Mouse (Mus musculus): ENCODE results near the gene Phc1. TPM values are rescaled to one million over a fixed set of nuclear protein-coding genes. Genes with fewer than 3 reads are reported as not detected.

The Phc1 gene
- total and polyA plus RNA-seq, 3 experiments: 4.6 to 35.9 TPM; not detected in 1

GRCm38 (mm10) chr6:122293796-122294195 lies 46.6 kb downstream of the Phc1 start:
- Histone ChIP-seq H3K9ac (ENCODE audit: control insufficient read depth, low read depth, low read length, poor library complexity, severe bottlenecking) (no peak overlapping the region), H3K36me3 (ENCODE audit: control insufficient read depth in 1 of 2, insufficient read depth in 2 of 2, low read length in 2 of 2) (peaks cover 0 to 27% of the 10 kb centered on the region in 2 experiments; a peak in 2 of 4 replicates), H3K27me3 (ENCODE audit: control insufficient read depth in 1 of 2, insufficient read depth in 2 of 2, low read length in 2 of 2) (no peaks in the 10 kb centered on the region), H3K79me2 (ENCODE audit: control insufficient read depth, insufficient read depth, low read length, poor library complexity) (no peaks in the 10 kb centered on the region), H3K4me3 (ENCODE audit: control insufficient read depth in 1 of 2, insufficient read depth in 1 of 2, low read depth in 2 of 2, low read length in 2 of 2) (no peak overlapping the region), H3K9me3 (replicated peaks; ENCODE audit: insufficient read depth, low read length) (no peaks in the 10 kb centered on the region), H3K27ac (ENCODE audit: control insufficient read depth, low read depth, low read length) (no peak overlapping the region; the same call in 1 of the 2 replicates), H3K4me1 (ENCODE audit: control insufficient read depth in 1 of 2, insufficient read depth in 2 of 2, low read length in 2 of 2) (peaks cover 21 to 39% of the 10 kb centered on the region in 2 experiments)
- no peak for DNase-seq (ENCODE audit: low read depth, low spot score)
- no peak for TF ChIP-seq ETS1 (IDR thresholded peaks at IDR 0.05; ENCODE audit: low read depth, low read length)
- no peak for TF ChIP-seq ZNF384 (IDR thresholded peaks at IDR 0.05; ENCODE audit: low read depth, low read length)
- TF ChIP-seq TBP (IDR thresholded peaks at IDR 0.05; ENCODE audit: low read depth, low read length): no peak
- no peak for TF ChIP-seq CHD2 (IDR thresholded peaks at IDR 0.05; ENCODE audit: low read length)
- TF ChIP-seq SIN3A (IDR thresholded peaks at IDR 0.05; ENCODE audit: low read length): no peak
- no peak for TF ChIP-seq MYC (IDR thresholded peaks at IDR 0.05; ENCODE audit: low read depth, low read length)
- peak; percentile 67; the same call in 1 of the 2 replicates for TF ChIP-seq USF1 (IDR thresholded peaks at IDR 0.05; ENCODE audit: low read depth, low read length)
- TF ChIP-seq HCFC1 (IDR thresholded peaks at IDR 0.05; ENCODE audit: low read depth, low read length): no peak

DNA sequence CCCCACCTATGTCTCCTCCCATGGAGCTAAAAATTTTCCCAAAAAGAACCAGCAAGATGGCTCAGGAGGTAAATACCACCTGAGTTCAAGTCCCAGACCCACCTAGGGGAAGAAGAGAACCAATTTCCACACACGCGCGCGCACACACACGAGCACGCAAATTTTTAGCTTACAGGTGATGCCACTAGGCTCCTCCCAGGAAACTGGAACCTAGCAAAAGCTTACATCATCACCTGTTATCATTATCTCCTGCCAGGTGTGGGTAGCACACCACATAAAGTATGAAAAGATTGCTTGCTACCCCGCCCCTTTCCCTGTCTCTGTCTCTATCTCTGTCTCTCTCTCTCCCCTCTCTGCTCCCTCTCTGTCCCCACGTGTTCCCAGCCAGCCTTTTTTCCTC lies 47.2 kb downstream of the Phc1 start:
- Histone ChIP-seq H3K4me3 (ENCODE audit: control insufficient read depth in 1 of 2, insufficient read depth in 1 of 2, low read depth in 2 of 2, low read length in 2 of 2) (no peak overlapping the region), H3K9ac (ENCODE audit: control insufficient read depth, low read depth, low read length, poor library complexity, severe bottlenecking) (no peak overlapping the region), H3K36me3 (ENCODE audit: control insufficient read depth in 1 of 2, insufficient read depth in 2 of 2, low read length in 2 of 2) (peaks cover 0 to 27% of the 10 kb centered on the region in 2 experiments; a peak in 2 of 4 replicates), H3K4me1 (ENCODE audit: control insufficient read depth in 1 of 2, insufficient read depth in 2 of 2, low read length in 2 of 2) (peaks cover 21 to 39% of the 10 kb centered on the region in 2 experiments), H3K27me3 (ENCODE audit: control insufficient read depth in 1 of 2, insufficient read depth in 2 of 2, low read length in 2 of 2) (no peaks in the 10 kb centered on the region), H3K9me3 (replicated peaks; ENCODE audit: insufficient read depth, low read length) (no peaks in the 10 kb centered on the region), H3K27ac (ENCODE audit: control insufficient read depth, low read depth, low read length) (no peak overlapping the region), H3K79me2 (ENCODE audit: control insufficient read depth, insufficient read depth, low read length, poor library complexity) (no peaks in the 10 kb centered on the region)
- no peak for TF ChIP-seq MAFK (IDR thresholded peaks at IDR 0.05; ENCODE audit: borderline replicate concordance, low read depth, low read length)
- no peak for TF ChIP-seq MYC (IDR thresholded peaks at IDR 0.05; ENCODE audit: low read depth, low read length)
- no peak for TF ChIP-seq USF1 (IDR thresholded peaks at IDR 0.05; ENCODE audit: low read depth, low read length)
- no peak for TF ChIP-seq ELF1 (IDR thresholded peaks at IDR 0.05; ENCODE audit: low read depth, low read length)
- TF ChIP-seq POLR2AphosphoS5 (IDR thresholded peaks at IDR 0.05; ENCODE audit: borderline replicate concordance, low read depth, low read length): no peak
- no peak for TF ChIP-seq SMC3 (IDR thresholded peaks at IDR 0.05; ENCODE audit: low read depth, low read length)
- no peak for TF ChIP-seq TAL1 (IDR thresholded peaks at IDR 0.05; ENCODE audit: low read length)
- TF ChIP-seq ZNF384 (IDR thresholded peaks at IDR 0.05; ENCODE audit: low read depth, low read length): no peak
- TF ChIP-seq MAX (IDR thresholded peaks at IDR 0.05; ENCODE audit: low read length): no peak
- TF ChIP-seq POLR2A (IDR thresholded peaks at IDR 0.05; ENCODE audit: control insufficient read depth in 1 of 2, insufficient read depth in 1 of 2, low read depth in 1 of 2, low read length in 2 of 2, poor library complexity in 1 of 2): no peak
- TF ChIP-seq CHD2 (IDR thresholded peaks at IDR 0.05; ENCODE audit: low read length): no peak
- no peak for TF ChIP-seq EP300 (IDR thresholded peaks at IDR 0.05; ENCODE audit: low read depth in 1 of 2, low read length in 2 of 2)
- no peak for TF ChIP-seq POLR2AphosphoS2 (IDR thresholded peaks at IDR 0.05; ENCODE audit: low read length)
- TF ChIP-seq MYB (IDR thresholded peaks at IDR 0.05; ENCODE audit: low read depth, low read length): no peak
- no peak for TF ChIP-seq CTCF (IDR thresholded peaks at IDR 0.05 in 2 of 3, conservative IDR thresholded peaks at IDR 0.05 in 1 of 3; ENCODE audit: control insufficient read depth in 1 of 3, insufficient read depth in 1 of 3, low read depth in 2 of 3, low read length in 3 of 3, poor library complexity in 1 of 3, severe bottlenecking in 1 of 3)
- TF ChIP-seq NRF1 (IDR thresholded peaks at IDR 0.05; ENCODE audit: insufficient read depth, low read depth, low read length, poor library complexity, severe bottlenecking): no peak
- no peak for TF ChIP-seq UBTF (IDR thresholded peaks at IDR 0.05; ENCODE audit: borderline replicate concordance, insufficient read depth, low read depth, low read length)
- no peak for DNase-seq (ENCODE audit: low read depth, low spot score)
